Mouse (Mus musculus): ENCODE measurements around the gene Zfx.

Gene Zfx

DNA sequence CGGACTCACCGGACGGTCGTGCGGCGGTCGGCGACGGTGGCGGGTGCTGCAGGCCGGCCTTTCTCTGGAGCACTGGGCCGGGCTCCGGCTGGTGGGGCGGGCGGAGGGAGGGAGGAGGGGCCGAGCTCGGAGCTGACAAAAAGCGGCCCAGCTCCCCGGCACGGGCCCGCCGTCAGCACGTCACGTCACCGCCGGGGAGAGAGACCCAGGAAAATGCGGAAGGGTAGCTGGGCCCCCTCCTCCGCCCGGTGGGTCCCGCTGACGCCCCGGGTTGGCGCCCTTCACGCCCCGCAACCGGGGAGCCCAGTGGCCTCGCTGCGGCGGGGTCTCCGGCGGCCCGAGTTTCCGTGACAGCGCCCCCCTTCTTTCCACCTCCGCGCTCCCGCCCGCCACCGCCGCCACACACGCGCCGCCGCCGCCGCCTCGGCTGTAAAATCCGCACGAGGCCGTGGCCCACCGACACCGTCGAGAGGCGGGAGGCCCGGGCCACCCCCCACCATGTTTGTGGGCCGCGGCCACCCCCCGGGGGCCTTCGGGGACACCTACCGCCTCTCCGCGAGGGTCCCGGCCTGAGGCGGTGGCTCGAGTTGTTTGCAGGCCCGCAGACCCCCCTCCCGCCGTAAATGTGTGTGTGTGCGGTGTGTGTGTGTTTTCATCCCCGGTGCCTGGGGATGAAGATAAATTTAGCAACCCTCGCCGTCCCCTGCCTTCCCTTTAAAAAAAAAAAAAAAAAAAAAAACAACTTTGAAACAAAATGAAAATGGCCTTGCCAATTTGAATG lies at the start of gene Zfx:
Gene Zfx, minus strand, starts transcription at position 644 of the 781 bp plus-strand sequence.
- peak; percentile 10 for DNase-seq (ENCODE audit: low spot score)

DNA sequence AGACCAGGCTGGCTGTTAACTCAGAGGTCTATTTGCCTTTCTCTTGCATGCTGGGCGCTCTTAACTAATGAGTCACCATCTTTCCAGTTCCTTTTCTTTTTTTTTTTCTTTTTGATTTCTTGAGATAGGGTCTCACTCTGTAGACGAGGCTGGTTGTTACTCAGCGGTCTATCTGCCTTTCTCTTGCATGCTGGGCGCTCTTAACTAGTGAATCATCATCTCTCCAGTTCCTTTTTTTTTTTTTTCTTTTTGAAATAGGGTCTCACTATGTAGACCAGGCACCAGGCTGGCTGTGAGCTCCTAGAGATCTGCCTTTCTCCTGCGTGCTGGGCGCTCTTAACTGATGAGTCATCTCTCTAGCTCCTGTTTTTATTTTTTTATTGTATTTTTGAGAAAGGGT lies 45.8 kb upstream of the Zfx start:
- no peak for DNase-seq (ENCODE audit: low spot score)

DNA sequence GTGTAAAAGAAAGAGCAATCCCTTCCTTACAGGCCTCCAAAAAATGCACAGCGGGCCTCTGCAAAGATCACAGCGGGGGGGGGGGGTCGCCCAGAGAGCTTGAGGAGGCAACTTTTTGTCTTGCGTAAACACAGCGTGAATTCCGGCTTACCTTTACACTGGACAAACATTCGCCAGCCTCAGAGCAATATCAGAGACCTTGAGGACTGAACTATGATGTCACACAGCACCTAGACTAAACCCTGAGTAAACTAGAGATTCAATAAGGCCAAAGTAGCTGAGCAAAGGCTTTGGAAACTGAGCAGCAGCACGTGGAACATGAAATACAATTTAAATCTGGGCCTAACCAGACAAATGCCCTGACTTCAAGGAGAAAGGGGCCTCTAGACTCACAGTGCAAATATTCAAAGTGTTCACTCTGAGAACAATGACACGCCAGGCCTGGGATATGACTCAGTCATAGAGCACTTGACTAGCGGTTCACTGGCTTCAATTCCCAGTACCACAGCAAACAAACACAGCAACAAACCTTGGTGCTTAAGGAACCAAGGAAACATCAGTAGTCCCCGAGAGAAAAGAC lies 28.8 kb upstream of the Zfx start:
- no peak for DNase-seq (ENCODE audit: low spot score)

DNA sequence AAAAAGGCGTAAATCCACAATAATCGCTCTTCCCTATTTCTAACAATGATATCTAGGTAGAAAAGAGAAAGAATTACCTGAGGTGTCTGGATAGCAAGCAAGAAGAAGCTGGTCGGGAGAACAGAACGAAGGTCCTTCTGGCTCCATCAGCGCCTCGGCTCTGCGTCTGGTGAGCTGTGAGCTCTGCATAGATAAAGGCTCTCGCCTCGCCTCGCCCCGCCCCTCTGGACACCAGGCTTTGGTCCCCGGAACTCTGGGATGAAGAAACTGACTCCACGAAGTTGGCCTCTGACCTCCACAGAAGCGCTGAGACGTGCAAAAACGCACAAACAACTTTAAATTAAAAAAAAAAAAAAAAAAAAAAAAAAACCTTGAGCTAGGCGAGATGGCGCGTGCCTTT lies 27.0 kb upstream of the Zfx start:
- DNase-seq (ENCODE audit: low spot score): no peak

DNA sequence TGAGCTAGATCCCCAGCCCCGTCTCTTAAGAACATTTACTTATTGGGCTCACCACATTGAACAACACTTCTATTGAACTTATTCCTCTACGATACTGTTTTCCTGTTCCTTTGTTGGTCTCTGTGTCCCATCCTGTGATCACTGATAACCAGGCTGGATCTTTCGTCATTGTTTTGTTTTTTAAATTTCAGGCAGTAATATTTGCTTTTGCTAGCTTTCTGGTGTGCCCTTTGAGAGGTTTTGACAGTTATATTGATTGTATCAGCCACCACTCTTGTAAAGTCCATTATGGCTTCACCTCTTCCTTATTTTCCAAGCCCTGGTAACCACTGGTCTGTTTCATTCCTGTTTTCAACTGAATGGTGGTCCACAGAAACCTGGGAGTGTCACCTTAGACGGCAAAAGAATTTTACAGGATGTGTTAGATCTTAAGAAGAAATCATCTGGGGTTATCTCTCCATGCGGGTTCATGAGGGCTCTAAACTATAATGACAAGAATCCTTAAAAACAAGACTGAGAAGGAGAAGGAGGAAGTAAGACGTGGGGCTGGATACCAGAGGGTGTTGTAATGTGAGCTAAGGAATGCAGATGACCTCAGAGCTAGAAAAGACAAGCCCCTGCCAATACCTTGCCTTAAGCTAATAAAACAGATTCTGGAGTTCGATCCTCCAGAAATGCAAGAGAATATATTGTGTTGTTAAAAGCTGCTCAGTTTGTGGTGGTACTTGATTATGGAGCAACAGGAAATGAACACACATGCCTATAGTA lies 18.7 kb upstream of the Zfx start:
- no peak for DNase-seq (ENCODE audit: low spot score)

DNA sequence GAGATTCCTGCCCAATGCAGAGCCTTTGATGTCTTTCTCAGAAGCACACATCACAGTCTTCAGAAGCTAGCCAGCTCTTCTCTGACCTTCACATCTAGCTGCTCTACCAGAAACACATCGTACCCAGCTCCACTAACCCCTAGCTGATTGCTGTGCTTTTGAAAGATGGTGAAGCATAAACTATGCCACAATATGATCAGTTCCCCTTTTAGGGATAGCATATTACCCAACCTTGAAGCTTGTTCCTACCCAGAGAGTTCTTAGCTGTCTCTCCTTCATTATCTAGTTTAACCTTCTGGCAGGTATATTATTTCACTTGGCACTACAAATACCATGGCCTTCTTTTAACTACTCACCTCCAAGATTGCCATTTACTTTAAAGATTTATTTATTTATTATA lies 16.6 kb upstream of the Zfx start:
- DNase-seq (ENCODE audit: low spot score): no peak

DNA sequence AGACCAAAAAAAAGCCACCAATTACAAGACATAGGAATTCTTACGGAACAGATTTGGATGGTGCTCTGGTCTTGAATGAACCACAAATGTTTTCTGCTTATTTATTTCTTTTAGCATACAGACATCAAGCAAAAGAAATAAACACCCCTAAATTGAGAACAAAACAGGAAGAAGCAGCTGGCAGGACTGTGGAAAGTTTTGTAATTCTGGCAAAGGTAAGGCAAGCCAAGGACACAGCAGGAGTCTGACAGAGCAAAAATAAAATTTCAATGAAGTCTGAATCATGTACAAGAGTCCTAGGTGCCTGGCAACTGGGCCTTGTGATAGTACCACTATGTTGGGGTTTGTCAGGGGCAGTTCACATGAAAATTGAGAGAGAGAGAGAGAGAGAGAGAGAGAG lies 14.8 kb upstream of the Zfx start:
- DNase-seq (ENCODE audit: low spot score): no peak

DNA sequence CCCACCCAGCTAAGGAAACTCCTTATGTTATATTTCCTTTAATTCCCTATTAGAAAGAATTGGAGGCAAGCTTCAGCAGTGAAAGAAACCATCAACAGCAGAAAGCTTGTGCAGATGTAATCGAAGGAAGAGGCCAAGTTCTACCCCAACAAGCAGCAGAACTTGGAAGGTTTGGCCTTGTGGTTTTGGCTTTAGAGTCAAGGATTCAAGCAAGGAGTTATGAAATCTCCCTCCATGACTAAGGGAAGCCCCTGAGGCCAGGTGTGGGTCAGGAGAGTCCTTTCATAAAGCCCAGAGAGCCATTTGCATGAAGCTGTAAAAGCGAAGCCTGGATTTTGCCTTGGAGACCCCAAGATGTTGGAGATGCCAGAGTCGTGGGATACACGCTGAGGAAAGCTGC lies 11.6 kb upstream of the Zfx start:
- DNase-seq (ENCODE audit: low spot score): no peak

DNA sequence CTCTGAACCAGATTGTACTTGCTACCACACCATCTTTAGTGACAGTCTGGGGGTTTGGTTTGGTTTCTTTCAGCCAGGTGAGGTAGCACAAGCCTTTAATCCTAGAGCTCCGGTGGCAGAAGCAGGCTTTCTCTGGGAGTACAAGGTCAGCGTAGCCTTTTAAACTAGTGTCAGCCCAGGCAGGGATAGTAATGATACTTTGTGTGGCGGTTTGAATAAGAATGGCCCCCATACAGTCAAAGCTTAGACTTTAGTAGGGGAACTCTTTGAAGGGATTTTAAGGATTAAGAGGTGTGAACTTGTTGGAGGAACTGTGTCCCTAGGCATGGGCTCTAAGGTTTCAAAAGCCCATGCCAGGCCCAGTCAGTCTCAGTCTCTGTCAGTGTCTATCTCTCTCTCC lies 10.0 kb upstream of the Zfx start:
- DNase-seq (ENCODE audit: low spot score): no peak

DNA sequence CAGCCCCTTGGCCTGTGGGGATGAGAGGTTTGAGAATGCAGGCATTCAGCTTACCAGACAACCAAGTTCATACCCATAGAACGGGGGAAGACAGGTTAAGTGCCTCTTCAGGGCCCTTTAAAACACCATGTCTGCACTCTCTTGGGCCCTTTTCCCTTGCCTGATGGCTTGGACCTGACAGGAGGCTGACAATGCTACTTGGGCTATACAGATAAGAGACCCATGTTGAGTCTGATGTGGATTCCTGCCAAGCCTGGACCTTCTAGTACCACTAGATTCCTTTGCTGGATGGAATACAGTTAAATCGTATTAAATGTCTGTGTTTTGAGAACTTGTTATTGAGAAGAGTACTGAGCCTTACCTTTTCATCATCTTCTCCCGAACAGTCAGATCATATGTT lies 8.7 kb upstream of the Zfx start:
- no peak for DNase-seq (ENCODE audit: low spot score)

DNA sequence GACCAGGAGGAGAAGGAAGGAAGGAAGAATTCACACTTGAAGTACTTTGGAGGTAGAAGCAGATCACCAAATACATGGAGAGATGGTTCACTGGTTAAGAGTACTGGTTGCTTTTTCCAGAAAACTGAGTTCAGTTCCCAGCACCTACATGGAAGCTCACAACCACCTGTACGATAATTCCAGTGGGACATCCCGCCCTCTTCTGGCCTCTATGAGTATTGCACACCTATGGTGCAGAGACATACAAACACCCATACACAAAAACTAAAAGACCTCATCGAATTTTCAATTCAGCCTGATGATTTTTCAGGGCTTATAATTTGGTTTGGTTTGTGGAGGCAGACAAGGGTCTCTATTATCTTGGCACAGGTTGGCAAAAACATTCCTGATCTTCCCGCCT lies 6.2 kb upstream of the Zfx start:
- no peak for DNase-seq (ENCODE audit: low spot score)

DNA sequence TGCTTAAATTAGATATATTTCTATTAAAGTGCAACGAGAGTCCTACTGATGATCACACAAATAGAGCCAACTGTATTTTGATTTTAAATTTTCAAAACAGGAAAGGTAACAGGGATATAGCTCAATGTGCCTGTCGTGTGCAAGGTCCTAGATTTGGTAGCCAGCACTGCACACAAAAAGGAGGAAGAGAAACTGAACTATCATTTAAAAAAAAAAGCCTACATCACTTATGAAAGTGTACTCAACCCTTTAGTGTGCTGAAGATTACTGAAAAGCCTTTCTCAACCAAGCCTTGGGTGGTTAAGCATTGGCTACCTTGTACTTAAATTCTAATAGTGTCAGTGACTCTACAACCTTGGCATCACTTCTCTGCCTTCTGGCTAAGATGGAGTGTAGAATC lies 2.4 kb upstream of the Zfx start:
- DNase-seq (ENCODE audit: low spot score): no peak

DNA sequence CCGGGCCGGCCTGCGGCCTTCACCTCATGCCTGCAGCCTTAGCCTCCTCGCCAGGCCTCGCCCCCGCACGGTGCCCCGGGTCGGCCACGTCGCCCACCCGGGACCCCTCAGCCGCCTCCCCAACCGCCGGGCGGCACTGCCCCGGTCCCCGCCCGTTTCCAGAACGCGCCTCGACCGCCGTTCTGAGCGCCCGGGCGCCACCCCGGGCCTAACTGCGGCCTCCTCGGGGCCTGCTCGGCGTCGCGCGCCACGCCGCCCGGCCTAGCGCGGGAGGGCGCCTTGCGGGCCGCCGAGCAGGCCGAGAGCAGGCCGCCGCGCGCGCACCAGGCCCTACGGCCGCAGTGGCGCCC lies 818 bp downstream of the Zfx start:
- DNase-seq (ENCODE audit: low spot score): no peak

DNA sequence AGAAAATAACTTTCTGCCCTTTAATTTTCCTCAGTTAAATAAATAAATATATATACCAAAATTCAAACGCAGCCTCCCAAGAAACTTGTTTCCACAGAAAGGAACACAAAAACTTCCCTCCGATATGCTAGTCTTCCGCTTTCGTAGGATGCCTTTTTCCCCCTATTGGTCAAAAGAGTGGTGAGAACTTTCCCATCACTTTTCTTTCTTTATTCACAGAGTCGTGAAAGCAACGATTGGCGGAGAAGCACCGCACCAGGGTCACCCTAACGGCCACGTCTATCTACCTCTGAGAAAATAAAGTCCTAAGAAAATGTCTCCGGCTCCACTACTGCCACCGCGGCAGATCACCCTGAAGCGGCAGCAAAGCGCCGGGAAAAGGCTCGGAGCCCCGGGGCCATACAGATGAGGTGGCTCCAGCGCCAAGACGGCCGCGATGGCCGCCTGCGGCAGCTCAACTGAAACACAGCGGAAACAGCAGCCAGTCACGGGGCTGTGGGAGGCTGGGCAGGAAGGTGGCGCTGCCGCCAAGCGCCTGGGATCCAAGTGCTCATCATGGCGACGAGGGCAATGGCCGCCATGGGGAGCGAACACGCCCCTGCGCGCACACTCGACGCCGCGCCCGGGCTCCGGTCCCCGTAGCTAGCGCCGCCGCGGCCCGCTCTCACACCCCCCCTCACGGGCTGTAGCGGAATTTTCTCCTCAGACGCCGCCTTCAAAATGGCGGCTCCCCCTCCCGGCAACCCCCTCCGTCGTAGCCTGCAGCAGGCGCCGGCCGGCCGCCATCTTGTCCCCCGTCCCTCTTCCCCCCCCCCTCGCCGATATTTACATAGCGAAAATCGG lies 1.4 kb downstream of the Zfx start:
- peak; percentile 26 for DNase-seq (ENCODE audit: low spot score)

DNA sequence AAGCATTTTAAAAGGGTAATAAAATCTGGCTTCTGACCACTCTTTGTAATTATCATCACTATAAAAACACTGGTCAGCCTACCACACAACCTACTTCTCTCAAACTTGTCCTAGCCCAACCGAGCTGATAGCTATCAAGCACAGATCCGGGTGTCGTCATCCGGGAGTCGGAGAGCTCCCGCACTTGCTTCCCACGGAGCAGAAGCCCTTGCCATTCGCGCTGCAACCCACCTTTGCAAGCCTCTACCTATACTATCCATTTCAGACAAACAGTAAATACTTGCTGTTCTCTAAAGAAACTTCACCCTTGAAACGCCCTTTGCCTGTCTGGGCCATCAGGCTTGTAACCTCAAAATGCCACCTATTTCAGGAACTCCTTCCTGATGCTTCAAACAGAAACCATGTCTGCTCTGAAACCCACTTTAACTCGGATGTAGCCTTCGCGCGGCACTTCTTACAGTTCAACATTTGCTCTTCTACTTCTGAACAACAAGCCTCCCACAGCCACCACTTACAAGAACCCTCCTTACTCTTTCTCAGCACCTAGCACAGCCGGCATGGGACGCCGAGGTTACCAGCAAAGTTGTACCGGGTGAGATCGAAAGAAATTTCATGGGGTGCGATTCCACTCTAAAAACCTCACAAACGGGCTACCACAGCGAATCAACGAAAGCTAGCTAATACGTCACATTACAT lies 2.2 kb downstream of the Zfx start:
- no peak for DNase-seq (ENCODE audit: low spot score)

DNA sequence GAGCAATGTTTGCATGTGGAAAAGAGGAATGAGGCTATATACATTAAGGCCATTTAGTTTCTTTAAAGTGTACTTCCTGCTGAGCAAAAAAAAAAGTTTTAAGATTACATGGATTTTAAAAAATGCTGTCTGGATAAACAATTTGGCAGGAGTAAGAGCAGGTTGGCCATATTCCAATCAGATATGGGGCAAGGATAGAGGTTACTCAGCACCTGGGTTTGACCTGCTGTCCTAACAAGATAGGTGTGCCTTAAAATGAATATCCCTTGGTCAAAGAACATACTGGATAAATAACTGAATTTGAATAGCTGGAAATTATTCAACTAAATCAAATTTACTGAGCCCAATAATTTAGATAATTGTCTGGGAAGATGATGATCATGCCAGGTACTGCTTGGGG lies 5.2 kb downstream of the Zfx start:
- DNase-seq (ENCODE audit: low spot score): no peak

DNA sequence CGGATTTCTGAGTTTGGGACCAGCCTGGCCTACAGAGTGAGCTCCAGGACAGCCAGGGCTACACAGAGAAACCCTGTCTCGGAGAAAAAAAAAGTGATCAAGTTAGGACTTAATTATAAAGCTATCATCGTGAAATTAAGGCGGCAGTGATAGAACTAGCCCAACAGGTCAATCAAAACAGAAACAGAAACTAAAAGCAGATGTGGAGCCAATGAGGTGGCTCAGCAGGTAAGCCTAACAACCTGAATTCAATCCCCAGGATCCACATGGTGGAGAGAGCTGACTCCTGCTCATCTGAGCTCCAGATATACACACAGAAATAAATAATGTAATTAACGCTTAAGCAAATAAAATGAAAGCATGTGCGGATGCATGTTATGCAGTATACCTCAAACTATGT lies 7.6 kb downstream of the Zfx start:
- DNase-seq (ENCODE audit: low spot score): no peak

DNA sequence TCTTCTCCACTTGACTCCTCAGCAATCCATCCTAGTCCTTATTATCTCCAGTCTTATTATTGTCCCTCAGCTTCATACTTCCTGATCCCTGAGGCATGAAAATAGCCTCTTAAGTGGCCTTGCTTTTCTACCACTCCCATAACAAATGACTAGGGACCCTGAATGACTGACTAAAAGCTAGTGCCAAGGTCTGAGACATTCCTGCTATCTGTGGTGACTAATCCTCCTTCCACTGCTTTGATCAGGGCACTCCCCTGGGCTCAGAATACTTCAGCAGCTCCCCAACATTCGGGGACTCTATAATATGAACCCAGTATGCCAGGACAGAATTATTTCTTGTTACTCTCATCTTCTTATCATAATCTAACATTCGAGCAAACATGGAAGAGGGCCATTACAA lies 17.5 kb downstream of the Zfx start:
- DNase-seq (ENCODE audit: low spot score): no peak

DNA sequence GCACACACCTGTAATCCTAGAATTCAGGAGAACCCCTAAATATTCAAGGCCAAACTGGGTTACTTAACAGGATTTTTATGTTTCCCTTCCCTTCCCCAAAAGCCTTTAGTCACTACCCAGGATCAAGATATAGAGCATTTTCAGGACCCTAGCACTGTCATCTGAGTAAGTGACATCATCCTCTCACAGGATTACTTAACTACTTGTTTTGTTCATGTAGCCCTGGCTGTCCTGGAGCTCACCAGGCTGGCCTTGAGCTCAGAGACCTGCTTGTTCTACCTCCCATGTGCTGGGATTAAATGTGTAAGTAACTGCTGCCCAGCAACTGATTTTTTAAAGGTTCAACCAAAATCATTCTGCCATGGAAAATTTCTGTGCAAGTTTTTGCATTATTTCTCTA lies 20.6 kb downstream of the Zfx start:
- DNase-seq (ENCODE audit: low spot score): no peak

DNA sequence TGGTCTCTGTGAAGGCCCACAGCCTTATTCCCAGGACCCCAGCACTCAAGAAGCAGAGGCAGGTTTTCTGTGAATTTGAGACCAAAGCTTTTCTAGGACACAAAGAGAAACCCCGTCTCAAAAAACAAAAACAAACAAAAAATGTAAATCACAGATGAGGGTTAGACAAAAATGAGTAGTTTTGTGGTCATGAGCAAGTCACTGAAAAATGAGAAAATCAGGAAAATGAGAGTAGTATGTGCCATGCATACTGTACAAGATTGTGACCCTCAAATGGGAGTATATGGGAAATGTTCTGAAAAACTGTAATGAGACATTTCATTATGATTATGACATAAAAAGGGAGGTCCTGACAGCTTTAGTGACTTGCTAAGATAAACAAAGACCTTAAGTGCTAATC lies 22.9 kb downstream of the Zfx start:
- DNase-seq (ENCODE audit: low spot score): no peak

DNA sequence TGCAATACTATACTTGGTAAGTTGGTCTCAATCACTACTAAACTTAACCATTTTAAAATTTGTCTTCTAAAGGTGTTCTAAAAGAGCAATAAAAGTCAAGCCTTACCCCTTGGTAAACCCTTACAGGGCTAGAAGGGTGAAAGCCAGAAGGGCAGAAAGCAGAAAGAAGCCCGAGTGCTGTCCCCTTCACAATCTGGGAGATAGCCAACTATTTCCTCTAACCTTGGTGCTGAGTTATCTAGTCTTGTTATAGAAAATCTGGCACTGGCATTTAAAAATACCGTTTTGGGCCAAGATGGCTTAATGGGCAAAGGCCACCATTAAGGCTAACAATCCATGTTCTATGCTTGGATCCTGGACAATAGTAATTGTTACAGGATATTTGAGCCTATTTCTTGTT lies 32.5 kb downstream of the Zfx start:
- DNase-seq (ENCODE audit: low spot score): no peak

DNA sequence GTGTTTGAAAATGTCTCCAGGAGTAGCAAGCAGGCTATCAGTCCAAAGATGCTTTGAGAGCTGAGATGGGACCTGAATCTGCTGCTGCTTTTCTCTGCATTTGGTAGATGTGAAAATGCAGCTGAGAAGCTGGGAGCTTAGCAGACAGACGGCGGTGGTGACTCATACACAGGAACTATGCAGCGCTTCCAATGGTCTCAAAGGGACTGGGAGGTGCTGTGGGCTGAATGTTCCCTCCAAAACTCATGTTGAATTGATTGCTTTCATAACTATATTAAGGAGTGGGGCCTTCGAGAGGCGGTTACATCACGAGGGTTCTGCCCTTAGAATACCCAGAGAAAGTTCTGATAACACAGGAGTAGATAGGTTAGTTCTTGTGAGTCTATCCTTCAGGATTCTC lies 62.3 kb downstream of the Zfx start:
- no peak for DNase-seq (ENCODE audit: low spot score)
